Mouse (Mus musculus): Measurements from ENCODE around the gene Tpcn1.

DNA sequence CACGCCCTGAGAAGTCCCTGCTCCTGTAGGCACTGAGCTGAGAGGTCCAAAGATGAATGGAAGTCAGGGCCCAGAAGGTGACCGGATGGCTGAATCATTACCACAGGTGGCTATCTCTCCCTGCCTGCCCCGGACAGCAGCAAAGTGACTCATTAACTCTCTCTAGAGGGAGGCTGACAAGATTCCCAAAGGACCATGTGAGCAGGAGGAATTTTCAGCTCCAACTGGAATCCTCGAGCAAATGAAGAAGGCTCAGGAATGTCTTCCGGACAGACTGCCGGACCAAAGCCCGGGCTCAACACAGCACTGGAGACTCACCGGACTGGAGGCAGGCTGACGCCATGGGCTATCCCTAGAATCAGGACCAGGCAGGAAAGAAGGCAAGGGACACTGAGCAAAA lies 6.5 kb downstream of the Tpcn1 start:
- TF ChIP-seq CTCF (IDR thresholded peaks at IDR 0.05; ENCODE audit: low read depth, low read length) (no peak), POLR2A (IDR thresholded peaks at IDR 0.05; ENCODE audit: extremely low read depth, insufficient read depth, low read length) (no peak)
